Mouse (Mus musculus) adrenal gland, adult 8-10 months (tissue): ENCODE results near the gene Atrip. TPM values are rescaled to one million over a fixed set of nuclear protein-coding genes. Genes with fewer than 3 reads are reported as not detected.

Source experiments
- DNase-seq: peaks from one replicate; pipeline ENCODE4 v3.0.0; 2022
- total RNA-seq, 4 experiments: library from RNA; stranded (reverse); gene quantifications; 2 replicates each; pipeline ENCODE4 v1.2.4; 2022

Gene Atrip
- total RNA-seq, 4 experiments from 2014 or later: 16.3 to 27.7 (median 22.2) TPM

DNA sequence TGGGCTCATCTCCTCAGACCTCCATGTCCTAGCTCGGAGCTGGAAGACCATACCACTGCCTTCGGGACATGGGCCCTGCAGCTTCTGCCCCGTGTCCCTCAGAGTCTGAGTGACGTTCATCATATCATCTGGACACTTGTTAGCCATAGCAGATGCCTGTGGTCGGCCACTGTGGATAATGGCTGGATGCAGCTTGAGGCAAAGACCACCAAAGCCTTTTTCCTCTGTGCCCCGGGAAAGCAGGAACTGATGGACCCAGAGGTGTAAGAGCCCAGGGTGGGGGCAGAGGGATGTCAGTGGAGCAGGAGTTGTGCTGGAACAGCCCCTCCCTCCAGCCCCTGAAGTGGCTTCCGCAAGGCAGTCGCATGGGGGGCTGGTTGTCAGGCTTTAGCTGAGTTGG is 42.2 kb downstream of the Atrip start:
- DNase-seq: no peak

DNA sequence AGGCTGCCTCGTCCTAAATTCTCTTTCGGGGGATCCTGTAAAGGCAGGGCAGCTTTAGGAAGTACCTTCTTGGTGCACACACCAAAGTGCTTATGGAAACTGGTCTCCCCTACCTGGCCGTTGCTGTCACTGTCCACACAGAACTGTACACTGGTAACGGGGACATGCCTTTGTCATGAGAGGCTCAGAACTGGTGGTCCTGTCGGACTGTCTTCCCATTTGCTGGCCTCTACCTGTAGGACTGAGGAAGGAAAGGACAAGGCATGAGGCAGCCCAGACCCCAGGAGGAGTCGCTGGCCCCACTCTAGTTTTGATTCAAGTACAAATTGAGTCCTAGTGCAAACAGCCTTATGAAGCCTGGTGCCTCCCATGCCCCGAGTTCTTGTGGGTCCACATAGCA is 42.9 kb downstream of the Atrip start:
- DNase-seq: no peak

DNA sequence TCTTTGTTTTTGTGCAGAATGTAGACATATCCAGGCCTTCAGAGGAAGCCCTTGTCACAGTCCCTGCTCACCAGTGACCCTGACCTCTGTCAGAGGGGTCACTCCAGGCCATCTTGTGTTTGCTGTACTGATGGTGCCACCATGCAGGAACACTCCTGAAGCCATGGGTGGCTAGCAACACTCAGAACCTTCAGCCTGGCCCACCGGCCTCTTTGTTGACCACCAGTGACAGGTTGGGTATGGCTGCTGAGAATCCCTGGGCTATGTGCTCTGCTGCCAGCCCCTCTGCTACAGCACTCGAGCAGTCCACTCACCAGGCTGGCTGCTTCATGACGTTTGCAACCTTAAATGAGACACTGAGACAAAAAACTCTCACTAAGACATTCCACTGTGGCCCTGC is 43.6 kb downstream of the Atrip start:
- DNase-seq: no peak

DNA sequence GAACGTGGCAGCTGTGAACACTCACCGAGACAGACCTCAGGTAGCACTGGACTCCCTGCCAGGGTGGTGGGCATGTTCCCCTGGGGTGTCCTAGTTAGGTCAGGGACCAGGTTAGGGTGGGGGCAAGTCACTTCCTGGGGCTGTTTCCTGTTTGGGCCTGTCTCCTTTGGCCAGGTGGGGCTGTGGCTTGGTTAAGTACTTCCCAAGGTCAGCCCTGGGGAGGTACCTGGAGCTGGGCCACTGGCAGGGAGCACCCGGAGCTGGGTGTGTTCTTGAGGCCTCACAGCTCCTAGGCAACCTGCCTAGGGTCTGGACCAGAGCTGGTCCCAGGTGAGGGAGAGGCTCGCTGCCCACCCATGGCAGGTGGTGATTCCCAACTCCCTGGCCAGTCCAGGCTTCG is 45.0 kb downstream of the Atrip start:
- no peak for DNase-seq

DNA sequence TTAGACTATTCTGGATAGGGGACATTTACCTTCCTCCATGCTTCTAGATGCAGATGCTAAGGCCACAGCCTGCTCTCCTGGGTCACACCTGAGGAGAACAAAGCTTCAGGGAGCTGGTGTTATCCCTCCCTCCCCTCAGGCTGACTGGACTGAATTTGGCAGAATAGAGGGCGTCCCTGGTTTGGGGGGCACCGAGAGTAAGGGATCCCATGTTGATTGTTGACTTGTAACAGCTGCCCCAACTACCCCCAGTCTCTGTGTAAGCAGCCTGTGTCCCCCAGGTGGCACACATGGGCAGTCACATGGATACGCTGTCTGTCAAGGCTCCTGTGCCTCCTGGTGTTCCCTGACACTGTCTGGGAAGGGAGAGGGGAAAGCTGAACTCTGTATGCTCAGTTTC is 45.5 kb downstream of the Atrip start:
- DNase-seq: no peak

DNA sequence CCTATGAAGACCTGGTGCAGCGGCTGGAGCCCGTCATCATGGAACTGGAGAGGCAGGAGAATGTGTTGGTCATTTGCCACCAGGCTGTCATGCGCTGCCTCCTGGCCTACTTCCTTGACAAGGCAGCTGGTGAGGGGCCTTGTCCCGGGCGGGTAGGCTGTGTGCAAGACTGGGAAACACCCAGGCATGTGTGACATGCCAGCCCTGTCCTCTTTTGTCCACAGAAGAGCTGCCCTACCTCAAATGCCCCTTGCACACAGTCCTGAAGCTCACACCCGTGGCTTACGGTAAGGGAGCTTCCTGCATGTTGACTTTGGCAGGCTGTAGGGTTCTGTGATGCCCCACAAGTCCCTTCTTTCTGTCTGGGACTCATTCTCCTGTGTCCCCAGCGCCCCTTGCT is 46.4 kb downstream of the Atrip start:
- no peak for DNase-seq

- no peak for DNase-seq
These were observed 50.8 kb downstream of the Atrip start for GRCm38 (mm10) chr9:109022866-109023685.

DNA sequence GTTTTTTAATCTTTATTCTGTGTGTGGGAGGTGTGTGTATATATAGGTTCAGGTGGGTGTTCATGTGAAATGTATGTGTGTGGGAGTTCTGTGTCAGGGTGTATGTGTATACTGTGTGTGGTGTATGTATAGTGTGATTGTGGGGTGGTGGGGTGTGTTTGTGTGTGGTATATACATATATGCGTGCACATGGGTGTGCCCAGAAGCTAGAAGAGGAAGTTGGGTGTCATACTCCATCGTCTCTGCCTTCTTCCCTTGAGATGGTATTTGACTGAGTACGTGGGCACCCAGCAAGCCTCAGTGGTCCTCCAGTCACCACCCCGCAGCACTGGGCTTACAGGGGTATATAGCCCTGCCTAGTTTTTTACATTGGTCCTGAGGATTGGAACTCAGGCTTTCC is 52.5 kb downstream of the Atrip start:
- DNase-seq: no peak

- DNase-seq: no peak
These were observed 56.8 kb downstream of the Atrip start for GRCm38 (mm10) chr9:109016973-109017604.

DNA sequence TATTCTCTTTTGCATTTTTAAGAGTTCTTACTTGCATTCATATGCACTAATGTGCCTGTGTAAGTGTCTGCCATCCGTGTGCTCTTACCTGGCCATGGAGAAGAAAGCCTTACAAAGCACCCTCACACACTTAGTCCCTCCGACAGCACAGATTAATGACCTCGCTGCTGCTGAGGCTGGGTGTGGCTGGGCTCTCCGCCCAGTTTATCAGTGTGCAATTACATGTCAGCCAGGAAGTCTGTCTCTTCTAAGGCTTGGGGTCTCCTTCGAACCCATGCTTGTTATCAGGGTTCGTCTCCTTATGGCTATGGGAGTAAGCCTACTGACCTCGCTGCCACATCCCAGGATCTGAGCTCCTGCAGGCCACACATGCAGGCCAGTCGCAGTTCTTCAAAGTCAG is 58.5 kb downstream of the Atrip start:
- DNase-seq: no peak

DNA sequence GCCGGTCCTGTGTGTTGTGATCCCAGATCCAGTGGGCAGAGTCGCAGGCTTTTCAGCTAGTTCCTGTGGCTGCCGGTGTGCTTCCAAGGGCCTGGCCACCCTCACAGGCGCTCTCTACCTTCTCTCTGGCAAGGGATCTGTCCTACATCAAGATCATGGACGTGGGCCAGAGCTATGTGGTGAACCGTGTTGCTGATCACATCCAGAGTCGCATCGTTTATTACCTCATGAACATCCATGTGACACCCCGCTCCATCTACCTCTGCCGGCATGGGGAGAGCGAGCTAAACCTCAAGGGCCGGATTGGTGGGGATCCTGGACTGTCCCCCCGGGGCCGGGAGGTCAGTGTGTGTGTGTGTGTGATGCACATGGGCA is 63.6 kb downstream of the Atrip start:
- no peak for DNase-seq

DNA sequence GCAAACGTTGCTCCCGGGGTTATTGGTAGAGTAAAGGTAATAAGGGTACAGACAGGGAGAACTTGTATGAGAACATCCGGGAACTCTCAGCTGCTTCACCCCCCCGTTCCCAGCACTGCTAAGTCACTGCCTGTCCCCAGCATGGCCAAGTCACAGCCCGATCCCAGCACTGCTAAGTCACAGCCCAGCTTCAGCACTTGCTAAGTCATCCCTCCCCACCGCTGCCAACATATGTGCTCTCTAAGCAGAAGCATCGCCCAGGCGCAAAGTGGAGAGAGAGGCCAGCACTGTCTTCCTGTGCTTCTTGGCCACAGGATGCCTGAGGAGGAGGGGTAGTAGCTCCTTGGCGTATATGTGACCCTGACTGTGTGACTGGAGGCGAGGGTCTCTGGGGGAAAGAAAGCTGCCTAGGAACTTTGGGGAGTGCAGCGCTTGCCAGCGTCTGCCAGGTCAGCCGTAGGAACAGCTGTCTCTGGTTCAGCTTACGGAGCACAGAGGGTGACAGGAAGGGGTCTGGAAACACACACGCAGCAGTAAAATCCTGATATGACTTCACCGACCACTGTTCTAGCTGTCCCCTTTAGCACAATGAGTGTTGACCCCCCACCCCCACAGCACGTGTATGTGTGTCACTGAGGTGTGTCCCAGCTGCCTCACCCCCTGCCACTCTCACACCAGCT is 64.1 kb downstream of the Atrip start:
- no peak for DNase-seq

DNA sequence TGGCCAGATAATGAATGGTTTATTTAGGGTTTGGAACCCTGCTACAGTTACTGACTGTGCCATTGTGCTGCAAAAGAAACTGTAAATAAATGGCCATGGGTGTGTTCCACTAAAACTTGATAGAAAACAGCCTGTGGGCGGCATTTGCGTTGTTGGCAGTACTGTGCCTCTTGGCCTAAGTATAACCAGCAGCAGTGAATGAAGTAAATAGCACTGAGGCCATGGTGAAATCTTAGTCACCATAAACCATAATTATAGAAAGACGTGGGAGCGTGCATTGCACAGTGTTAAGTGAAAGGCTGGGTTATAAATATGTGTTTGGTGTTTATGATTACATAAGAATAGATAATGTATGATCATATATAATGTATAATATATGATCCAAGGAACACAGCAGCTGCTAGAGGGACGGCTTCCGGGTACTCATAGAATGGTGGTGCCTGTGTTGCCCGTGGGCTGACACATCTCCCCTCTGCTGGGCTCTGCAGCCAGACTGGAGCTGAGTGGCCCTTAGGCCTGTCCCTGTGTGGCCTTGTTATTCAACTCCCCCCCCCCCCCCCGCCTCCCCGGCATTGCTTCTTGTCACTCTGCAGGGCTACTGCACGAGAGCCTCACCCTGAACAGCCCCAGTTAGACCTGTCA is 64.8 kb downstream of the Atrip start:
- DNase-seq: no peak

- DNase-seq: no peak
These were observed 65.8 kb downstream of the Atrip start for GRCm38 (mm10) chr9:109008081-109008480.

Other genes with a start within 250 kb of the Atrip start
- 1 to 10 TPM; 3.0 to 8.6 (median 7.9) TPM for gene Celsr3, start 247.8 kb downstream of the Atrip start, total RNA-seq
- 10 to 100 TPM in 3 of 4 experiments, 1 to 10 TPM in 1; 8.4 to 14.4 (median 12.3) TPM for gene Slc26a6, start 220.8 kb downstream of the Atrip start, total RNA-seq
- gene Tmem89, start 159.5 kb downstream of the Atrip start, total RNA-seq: under 1 TPM in 1 of 4 experiments, not detected in 3; 0.59 TPM
- gene Uqcrc1, start 137.5 kb downstream of the Atrip start, total RNA-seq: 100 to 1,000 TPM; 381 to 565 (median 479) TPM
- gene Col7a1, start 120.5 kb downstream of the Atrip start, total RNA-seq: 10 to 100 TPM in 1 of 4 experiments, 1 to 10 TPM in 3; 2.6 to 12.4 (median 6.9) TPM
- gene Ucn2, start 88.1 kb downstream of the Atrip start, total RNA-seq: 1 to 10 TPM in 1 of 4 experiments, under 1 TPM in 3; 0.31 to 1.0 (median 0.45) TPM
- gene Pfkfb4, start 82.3 kb downstream of the Atrip start, total RNA-seq: 10 to 100 TPM in 2 of 4 experiments, 1 to 10 TPM in 2; 6.2 to 21.6 (median 12.0) TPM
- 100 to 1,000 TPM; 126 to 177 (median 159) TPM for gene Shisa5, start 35.6 kb downstream of the Atrip start, total RNA-seq
- 10 to 100 TPM; 19.0 to 25.3 (median 21.7) TPM for gene Trex1, start 14.4 kb downstream of the Atrip start, total RNA-seq
- gene Ccdc51, start 8.4 kb upstream of the Atrip start, total RNA-seq: 10 to 100 TPM; 17.3 to 20.0 (median 18.7) TPM
- gene Tma7, start 8.5 kb upstream of the Atrip start, total RNA-seq: 100 to 1,000 TPM; 342 to 453 (median 370) TPM
- gene Plxnb1, start 21.3 kb upstream of the Atrip start, total RNA-seq: 100 to 1,000 TPM; 128 to 173 (median 140) TPM
- not detected for gene Fbxw21, start 87.9 kb upstream of the Atrip start, total RNA-seq
- gene Fbxw13, start 121.9 kb upstream of the Atrip start, total RNA-seq: not detected
- not detected for gene Fbxw20, start 160.6 kb upstream of the Atrip start, total RNA-seq
- not detected for gene Fbxw14, start 213.6 kb upstream of the Atrip start, total RNA-seq